Mouse (Mus musculus) T-cell, adult 66 days (primary cell): Measurements from ENCODE around the gene Golga1. TPM values are rescaled to one million over a fixed set of nuclear protein-coding genes. Genes with fewer than 3 reads are reported as not detected.

Source experiments
- total RNA-seq, 2 experiments: library from RNA; stranded (reverse); gene quantifications; 3 replicates in 1 of 2; 4 replicates in 1 of 2; pipeline ENCODE4 v1.2.4; 2023

Golga1 gene
- 10 to 100 TPM; 31.1 to 37.0 TPM for total RNA-seq

GRCm38 (mm10) chr2:39065400-39065987 lies at the start of gene Golga1:
Gene Golga1 (minus strand): TSS chr2:39065541.

GRCm38 (mm10) chr2:39005574-39006079 lies 59.7 kb downstream of the Golga1 start, which contains the start of gene Rpl35:
Gene Rpl35 (minus strand): TSS chr2:39005624.

GRCm38 (mm10) chr2:39004880-39005435 lies 60.4 kb downstream of the Golga1 start, which contains the start of gene Arpc5l:
Gene Arpc5l (plus strand): TSS chr2:39005348.

DNA sequence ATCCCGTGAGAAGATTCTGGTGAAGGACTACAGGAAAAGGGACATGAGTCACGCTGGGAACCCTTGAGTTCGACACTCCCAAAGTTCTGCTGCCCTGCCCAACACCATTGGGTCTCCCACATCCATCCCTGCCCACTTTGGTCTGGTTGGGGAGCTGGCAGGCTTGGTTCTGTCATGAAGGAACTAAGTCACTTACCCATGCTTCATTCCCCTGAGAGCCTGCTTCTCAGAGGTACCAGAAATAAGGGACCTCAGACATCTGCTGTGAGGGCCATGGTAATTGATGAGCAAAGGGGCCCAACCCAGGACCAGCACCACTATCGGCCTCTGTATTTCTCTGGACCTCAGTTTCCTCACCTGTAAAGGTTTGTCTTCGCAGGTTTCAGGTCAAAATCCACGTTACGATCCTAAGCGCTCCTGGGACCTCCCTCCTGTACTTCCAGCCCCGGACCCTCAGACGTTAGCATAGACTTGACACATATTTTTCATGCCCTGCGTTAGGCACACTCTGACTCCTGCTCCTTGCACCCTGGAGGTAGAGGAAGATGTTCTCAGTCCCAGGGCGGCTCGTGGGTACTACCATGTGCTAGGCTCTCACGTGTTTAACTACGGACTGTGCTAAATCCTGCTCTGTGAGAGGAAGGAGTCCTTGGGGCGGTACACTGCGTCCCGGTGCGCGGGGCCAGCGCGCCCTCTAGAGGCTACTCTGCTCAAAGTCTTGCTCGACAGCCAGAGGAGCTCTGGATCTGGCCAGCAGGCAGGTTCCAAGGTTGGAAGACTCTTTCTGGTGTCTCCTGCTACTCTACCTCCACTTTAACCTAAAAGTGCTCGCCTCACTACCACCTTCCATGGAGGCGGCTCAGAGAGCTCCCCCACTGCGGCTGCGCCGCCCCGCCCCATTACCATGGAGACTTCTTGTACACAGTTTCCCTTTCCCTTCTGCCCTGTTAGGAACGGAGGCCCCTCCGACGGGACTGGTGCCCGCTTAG lies 67.7 kb downstream of the Golga1 start, which contains the start of gene Wdr38:
Wdr38 (plus strand) TSS at position 91 of the 989 bp plus-strand sequence.

Other genes with a start within 250 kb of the Golga1 start
- gene Nr6a1, start 137.9 kb downstream of the Golga1 start, total RNA-seq: 1 to 10 TPM; 4.5 to 7.7 TPM
- not detected for gene Olfml2a, start 133.6 kb downstream of the Golga1 start, total RNA-seq
- under 1 TPM in 1 of 2 experiments, not detected in 1; 0.53 TPM for gene Wdr38, start 68.1 kb downstream of the Golga1 start, total RNA-seq
- 10 to 100 TPM; 53.7 to 72.9 TPM for gene Arpc5l, start 60.2 kb downstream of the Golga1 start, total RNA-seq
- gene Rpl35, start 59.9 kb downstream of the Golga1 start, total RNA-seq: 1,000 to 10,000 TPM; 1,007 to 1,045 TPM
- 10 to 100 TPM; 29.6 to 32.2 TPM for gene Scai, start 125.2 kb upstream of the Golga1 start, total RNA-seq
- 10 to 100 TPM; 68.9 to 77.6 TPM for gene Ppp6c, start 160.9 kb upstream of the Golga1 start, total RNA-seq